Mouse (Mus musculus) T-helper 17 cell (primary cell): ENCODE results near the gene Otulin.

ENCODE experiments used
- in situ Hi-C, 2 experiments: fragments of 300-600 bp; cut with MboI, MseI; formaldehyde crosslinking; loops; 1 replicate in 1 of 2; 2 replicates in 1 of 2; pipeline ENCODE4 v1.15.1; 2025; ENCODE audit warnings: high pct_unique_total_duplicates in 2 of 2

Otulin gene

DNA sequence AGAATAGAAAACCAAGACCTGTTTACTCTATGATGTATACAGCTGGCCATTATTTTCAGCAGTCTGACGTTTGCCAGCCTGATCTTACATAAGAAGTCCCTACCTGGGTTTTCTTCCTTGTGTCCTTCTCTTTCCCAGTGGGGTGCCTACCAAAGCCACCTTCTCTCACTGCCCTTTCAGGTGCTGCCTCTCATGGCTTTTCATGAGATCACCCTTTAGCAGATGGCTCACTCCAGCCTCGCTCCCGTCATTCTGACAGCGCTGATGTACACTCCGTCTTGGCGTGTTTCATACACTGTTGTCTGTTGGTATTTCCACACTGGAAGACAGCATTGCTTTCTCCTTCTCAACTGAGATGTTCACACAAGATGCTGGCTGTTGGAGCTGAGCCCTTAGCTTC lies 46.9 kb downstream of the Otulin start:
- in situ Hi-C loops, result loop anchor here in 1 of 2 experiments (5.0 to 25.0 kb wide), 3 partner anchors 119 to 1596 kb away; partner anchors contain the start of genes Ank and Zfp622

DNA sequence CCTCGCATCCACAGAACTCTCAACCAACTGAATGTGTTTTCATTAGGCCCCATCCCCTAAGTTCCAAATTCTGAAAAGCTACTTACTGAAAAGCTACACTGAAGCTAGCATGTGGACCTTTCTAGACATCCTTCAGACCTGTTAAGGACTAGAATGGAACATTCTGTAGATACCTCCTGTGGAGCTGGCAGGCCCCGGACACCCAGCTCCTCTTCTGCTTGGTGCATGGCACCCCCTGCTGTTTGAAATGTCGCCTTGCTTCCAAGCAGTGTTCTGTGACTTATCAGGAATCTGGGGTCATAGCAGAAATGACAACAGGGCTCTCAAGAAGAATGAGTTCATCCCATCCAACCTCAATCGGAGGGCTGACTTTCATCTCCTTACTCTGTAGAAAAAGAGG lies 47.5 kb downstream of the Otulin start:
- in situ Hi-C loops, result loop anchor here in 1 of 2 experiments (5.0 to 25.0 kb wide), 3 partner anchors 118 to 1596 kb away; partner anchors contain the start of genes Ank and Zfp622

DNA sequence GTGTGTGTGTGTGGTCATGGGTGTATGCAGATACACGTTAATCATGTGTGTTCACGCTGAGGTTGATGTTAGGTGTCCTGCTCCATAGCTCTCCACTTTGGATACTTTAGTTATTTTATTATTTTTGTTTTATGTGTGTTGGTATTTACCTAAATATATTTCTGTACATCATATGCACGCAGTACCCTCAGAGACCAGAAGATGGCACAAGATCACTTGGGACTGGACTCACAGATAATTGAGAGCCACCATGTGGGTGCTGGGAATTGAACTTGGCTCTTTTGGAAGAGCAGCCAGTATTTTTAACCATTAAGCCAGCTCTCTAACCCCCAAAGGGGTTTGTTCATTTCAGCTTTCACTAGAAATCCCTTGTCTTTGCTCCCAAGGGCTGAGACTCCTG lies 48.1 kb downstream of the Otulin start:
- in situ Hi-C loops, result loop anchor here in 1 of 2 experiments (5.0 to 25.0 kb wide), 3 partner anchors 118 to 1595 kb away; partner anchors contain the start of genes Ank and Zfp622

DNA sequence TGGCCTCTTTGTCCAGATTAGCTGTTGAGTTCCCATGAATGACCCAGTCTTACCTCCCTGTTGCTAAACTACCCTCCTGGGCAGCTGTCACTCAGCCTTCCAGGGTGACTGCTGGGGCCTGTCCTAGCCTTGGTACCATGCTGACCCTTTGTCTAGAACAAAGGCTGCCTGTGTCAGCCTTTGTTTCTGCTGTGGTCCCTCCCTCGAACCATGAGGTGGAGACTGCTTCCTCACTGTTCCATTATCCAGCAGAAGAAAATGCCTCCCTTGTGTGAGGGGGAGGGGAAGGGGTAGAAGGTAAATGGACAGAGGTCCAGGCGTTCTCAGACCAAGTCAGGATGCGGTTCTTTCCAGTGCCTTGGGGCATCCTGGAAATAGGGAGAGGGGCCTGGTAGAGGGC lies 48.9 kb downstream of the Otulin start:
- in situ Hi-C loops, result loop anchor here in 1 of 2 experiments (5.0 to 25.0 kb wide), 3 partner anchors 117 to 1594 kb away; partner anchors contain the start of genes Ank and Zfp622

DNA sequence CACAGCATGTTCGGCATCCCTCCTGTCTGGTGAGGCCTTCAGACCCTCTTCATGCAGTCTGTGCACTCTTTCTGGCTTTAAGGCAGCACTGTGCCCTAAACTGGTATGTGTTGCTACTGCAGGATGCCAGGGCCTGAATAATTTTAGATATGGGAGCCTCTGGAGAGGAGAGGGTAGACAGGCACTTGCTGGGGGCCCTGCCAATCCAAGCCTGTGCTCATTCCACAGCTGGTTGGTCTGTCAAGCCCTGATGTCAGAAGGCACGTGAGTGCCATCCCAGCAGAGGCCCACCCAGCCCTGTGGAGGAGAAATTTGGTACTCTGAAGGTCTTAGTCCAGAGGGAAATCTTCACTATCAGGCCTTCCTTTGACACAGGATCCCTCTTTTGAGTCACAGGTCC lies 49.7 kb downstream of the Otulin start:
- in situ Hi-C loops, result loop anchor here in 1 of 2 experiments (5.0 to 25.0 kb wide), 3 partner anchors 116 to 1593 kb away; partner anchors contain the start of genes Ank and Zfp622

DNA sequence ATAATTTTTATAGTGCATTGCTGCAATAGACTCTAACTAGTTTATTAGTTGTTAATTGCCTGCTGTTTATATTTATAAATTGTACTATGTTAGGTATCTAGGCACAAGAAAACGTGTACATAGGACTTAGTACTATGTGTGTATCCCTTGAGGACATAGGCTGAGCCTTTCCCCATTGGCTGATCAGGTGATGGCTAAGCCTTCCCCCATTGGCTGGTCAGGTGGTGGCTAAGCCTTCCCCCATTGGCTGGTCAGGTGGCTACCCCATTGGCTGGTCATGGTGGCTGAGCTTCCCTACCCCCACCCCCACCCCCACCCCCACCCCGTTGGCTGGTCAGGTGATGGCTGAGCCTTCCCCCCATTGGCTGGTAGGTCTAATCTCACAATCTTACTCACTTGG lies 50.6 kb downstream of the Otulin start:
- in situ Hi-C loops, result loop anchor here in 1 of 2 experiments (5.0 to 25.0 kb wide), 3 partner anchors 115 to 1593 kb away; partner anchors contain the start of genes Ank and Zfp622

DNA sequence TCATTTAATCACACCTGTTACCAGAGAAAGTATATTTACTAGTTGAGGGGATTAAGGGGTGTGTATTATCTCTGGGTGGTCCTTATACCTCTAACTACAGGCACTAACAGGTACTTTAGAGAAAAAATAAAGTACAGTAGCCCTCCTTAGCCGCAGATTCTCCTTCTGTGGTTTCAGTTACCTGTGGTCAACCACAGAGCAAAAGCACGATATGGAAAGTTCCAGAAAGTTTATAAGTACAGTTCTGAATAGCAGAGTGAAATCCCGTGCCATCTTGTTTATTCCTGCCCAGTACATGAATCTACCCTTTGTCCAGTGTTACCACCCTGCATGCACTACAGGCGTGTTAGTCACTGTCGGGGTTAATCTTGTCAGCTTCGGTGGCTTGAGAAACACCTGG lies 51.6 kb downstream of the Otulin start:
- in situ Hi-C loops, result loop anchor here in 1 of 2 experiments (25.0 kb wide), 1 partner anchor 1592 kb away; the partner anchor contains the start of gene Zfp622

DNA sequence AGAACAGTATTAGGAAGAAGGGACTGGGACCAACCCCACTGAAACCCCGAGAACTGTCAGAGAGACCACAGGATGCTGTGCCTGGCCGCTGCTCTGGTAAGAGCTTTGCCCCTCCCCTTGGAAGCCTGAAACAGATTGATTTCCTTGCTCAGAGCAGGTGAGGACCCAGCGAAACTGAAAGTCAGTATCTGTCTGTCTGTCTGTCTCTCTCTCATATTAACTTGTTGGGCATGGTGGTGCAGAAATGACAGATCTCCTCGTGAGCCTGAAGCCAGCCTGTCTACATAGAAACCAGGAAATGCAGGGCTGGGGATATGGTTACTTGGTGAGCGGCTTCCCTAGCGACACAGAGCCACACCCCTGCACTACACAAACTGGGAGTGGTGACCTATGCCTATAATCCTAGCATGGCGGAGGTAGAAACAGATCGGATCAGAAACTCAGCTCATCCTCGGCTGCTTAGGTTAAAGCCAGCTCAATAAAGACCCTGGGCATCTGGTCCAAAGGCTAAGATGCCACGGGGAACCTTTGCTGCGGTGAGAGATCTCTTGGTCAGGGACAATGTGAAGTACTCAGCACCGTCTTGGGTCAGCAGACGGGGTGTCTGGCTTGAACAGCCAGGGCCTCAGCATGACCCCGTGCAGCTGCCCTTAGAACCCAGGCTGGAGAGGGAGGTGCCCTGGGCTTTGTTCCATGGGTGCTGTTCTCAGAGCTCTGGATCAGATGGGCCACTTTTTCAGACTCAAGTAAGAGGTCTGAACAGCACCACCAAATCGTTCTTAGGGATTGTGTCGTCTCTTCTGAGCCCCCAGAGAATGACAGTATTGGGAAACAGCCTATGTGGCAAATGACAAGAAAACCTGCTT lies 52.3 kb downstream of the Otulin start:
- in situ Hi-C loops, result loop anchor here in 1 of 2 experiments (25.0 kb wide), 1 partner anchor 1591 kb away; the partner anchor contains the start of gene Zfp622

DNA sequence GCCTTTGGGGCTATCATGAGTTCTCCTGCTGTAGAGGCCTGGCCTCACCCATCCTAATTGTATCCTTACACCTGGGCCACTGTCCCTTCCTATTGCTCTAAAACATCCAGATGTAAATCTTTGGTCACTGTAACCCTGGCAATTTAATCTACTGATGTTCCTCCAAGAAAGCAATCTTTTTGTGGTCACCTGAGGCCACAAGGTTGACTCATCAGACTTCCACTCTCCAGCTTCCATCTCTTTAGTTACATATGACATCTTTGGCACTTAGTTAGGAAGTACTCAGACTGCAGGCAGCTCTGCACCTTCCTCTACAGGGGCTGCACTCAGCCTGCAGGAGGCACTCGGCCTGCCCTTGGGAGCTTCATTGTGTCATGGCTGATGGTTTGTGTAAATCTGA lies 53.6 kb downstream of the Otulin start:
- in situ Hi-C loops, result loop anchor here in 1 of 2 experiments (25.0 kb wide), 1 partner anchor 1590 kb away; the partner anchor contains the start of gene Zfp622

DNA sequence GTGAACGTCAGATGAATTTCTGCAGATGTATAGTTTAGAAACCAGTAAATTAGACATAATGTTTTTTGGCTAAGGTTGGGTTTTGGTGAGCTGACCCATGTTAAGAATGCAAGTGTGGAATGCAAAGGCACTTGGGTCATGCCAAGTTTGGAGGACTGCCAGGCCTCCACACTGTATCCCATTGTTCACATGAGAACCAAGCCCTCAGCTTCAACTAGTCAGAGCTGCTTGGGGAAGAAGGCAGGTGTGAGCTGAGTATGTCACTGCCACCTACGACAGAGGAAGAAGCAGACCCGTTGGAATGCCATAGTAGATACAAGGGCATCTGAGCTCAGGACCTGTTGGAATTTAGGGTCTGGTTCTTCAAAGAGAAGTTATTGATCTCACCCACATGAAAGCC lies 54.6 kb downstream of the Otulin start:
- in situ Hi-C loops, result loop anchor here in 1 of 2 experiments (25.0 kb wide), 1 partner anchor 1589 kb away; the partner anchor contains the start of gene Zfp622

DNA sequence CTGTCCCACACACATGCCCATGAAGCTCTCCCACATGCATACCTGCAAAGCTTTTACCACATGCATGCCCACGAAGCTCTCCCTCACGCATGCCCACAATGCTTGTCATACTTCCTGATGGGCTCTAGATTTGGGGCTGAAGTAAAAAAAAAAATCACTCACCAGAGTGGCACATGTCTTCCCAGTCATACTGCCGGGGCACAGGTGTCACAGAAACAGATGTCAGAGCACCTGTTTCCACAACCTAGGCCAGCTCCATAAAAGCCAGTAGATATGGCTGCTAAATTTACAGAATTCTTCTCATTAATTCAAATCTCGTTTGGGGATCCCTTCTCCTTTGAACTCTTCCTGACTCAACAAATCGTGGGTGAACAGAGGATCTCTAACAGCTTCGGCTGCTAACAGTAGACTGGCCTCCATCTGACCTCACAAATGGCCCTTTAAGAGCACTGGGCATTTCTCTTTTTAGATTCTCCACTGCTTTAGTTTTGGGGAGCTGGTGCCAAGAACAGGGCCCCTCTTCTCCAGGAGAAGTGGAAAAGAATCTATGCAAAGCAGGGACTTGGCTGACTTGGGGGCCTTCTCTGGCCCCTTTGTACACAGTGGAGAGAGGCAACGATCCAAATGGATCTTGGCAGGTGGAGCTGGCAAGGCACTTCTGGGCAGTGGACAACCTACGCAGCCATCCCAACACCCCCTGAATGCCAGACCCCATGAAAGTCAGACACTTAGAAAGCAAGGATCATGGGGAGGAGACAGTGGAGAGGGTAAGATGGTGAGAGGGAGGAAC lies 55.3 kb downstream of the Otulin start:
- in situ Hi-C loops, result loop anchor here in 1 of 2 experiments (25.0 kb wide), 1 partner anchor 1588 kb away; the partner anchor contains the start of gene Zfp622

DNA sequence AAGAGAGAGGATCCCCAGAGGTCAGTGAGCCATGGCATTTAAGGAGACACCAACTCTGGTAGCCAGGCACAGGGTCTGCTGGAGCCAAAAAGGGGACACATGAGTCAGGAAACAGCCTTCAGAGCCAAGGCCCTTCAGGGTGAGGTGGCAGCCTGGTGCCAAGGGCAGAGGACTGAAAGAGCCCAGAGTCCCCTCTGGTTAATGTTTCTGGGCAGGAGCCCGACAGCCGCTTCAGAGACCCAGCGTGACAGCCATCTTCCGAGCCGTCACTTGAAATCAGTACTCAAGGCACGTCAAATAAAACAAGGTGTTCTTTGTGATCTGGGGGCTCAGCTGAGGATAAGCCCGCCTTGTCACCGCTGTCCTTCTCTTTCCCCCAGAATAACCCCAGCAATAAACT lies 59.3 kb downstream of the Otulin start:
- in situ Hi-C loops, result no loop called here

DNA sequence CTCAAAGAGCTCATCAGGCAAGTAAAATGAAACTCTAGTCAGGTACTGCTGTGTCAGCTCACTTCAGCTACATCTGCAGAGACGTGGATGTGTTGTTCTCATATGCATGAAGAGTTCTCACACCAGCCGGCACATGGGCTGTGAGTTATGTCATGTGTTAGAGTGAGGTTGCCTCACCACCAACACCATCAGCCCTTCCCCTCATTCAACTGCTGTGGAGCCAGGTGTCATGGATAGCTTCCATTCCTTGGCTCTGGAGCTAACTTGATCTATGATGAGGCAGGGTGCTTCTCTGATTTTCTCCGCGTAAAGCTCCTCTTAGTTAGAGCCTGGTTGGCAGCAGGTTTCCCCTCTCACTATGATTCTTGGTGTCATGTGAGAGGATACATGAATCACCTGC lies 60.1 kb downstream of the Otulin start:
- in situ Hi-C loops, result no loop called here

DNA sequence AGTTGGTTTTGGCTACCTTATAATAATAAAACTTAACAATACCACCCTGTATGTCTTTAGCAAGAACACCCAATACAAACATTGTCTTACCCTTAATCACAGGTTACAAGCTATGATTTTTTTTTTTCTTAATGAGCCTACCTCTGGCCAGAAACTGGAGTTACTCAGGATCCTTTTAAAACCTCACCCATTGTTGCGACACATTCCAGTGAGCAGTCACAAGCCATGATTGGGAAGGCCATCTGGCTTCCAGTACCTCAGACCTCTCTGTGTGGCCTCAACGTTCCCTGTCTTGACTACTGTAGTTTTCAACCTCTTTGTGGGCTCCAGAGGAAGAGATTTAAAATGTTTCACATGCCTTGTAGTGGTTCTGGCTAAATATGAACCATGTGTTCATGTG lies 60.6 kb downstream of the Otulin start:
- in situ Hi-C loops, result no loop called here

DNA sequence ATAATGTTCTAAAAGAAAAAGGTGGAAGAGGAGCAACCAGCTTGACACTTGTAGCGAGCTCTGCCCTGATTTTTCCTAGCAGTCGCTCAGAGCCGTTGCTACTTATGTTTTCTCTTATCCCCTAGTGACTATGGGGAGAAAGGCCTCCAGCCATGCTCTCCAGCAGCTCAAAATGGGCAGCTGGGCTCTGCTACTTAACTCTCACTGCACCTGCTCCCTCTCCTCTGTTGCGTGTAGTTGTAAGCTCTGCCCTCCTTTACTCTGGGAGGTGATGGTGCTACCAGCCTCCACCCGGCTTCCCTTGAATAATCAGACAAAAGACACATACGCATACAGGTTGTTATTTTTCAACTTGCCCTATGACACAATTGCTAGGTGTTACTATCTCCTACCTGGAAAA lies 62.1 kb downstream of the Otulin start:
- in situ Hi-C loops, result no loop called here

DNA sequence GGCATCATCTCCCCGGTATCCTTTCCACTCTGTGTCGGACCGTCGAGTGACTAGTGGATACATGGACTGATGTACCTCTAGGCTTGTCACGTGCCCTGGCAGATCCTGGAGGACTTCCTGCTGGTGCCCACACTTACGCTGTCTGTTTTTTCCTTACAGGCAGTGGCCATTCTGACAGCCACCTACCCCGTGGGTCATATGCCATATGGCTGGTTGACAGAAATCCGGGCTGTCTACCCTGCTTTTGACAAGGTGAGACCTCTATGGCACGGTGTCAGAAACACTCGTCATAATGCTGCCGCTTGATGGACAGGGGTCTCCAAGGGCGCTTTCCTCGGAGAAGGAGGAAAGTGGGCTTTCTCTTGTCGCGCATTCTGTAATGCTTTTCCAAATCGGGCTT lies 63.1 kb downstream of the Otulin start:
- in situ Hi-C loops, result no loop called here

DNA sequence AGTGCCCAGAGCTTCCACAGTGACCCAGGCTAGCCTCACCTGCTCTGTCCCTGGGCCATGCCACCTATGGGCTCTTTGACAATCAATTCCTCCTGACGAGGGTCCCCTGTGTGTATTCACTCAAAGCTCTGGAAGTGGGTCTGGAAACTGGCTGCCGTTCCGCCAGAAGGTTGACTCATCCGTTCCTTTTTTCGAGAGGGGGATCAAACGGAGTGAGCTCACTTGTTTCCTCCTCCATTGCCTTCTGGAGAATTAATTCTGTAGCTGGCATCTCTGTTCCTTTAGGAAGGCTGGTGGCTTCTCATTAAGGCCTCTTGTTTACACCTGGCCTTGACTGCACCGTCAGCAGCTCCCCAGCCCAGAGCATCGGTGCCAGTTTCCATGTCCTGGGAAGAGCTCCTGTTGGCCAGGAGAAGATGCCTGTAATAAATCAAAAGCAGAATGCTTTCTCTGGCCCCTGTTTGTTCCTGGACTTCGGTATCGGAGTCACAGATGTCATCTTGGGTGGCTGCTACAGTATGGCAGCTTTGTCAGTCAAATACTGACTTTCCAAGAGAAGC lies 64.8 kb downstream of the Otulin start:
- in situ Hi-C loops, result no loop called here

DNA sequence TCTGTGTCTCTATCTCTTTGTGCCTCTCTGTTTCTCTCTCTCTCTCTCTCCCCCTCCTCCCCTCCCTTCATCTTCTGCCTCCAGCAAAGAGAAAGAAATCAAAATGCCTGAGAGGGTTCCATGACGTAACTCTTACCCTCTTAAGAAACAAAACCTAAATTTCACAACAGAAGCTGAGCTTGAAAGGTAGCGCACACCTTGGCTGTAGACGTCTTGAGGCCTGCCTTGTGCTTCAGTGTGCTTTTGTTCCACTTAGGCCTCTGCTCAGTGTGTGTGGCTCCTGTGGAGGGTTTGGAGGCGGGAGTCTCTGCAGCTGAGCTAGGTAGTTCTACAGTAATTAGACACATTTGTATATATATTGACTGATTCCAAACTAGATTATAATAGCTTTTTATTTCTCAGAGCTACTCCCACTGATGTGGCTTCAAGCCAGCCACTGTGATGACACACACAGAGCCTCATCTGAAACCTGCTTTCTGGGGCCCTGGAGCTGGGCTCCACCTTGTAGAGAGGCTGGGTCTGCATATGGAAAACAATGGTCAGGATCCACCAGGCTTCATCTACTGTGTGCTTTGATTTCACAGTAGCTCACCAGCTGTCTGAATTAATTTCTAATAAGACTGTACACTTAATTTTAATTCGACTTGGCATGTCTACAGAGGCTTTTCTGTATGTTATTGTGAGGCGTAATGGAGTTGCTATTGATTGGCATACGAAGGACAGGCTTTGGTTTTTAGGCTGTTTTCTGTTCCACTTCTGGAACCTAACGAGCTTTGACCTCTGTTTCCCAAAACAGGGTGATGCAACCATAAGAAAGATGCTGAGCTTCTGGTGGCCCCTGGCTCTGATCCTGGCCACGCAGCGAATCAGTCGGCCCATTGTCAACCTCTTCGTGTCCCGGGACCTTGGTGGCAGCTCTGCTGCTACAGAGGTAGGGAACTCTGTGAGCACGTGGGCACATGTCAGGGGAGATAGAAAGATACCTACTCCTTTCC lies 66.1 kb downstream of the Otulin start:
- in situ Hi-C loops, result no loop called here

DNA sequence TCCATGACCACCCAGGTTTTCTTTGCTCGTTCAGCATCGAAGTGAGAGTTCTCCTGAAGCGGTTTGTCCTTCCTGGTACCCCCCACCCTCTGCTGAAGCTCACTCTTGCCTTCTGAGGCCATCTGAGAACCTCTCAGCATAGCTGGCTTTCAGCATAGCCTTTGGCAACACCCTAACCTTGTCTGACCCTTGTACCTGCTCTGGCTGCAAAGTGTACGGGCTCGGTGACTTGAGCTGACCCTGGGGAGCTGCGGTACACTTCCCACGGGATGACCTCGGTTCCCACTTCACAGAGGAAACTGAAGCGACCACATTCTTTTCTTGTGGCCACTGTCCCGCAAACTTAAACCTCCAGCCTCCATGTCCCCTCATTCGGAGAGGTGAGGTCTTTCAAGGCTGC lies 70.2 kb downstream of the Otulin start:
- in situ Hi-C loops, result no loop called here
